ENCODE assay signal across 7 mouse cellular contexts in the genomic region with DNA sequence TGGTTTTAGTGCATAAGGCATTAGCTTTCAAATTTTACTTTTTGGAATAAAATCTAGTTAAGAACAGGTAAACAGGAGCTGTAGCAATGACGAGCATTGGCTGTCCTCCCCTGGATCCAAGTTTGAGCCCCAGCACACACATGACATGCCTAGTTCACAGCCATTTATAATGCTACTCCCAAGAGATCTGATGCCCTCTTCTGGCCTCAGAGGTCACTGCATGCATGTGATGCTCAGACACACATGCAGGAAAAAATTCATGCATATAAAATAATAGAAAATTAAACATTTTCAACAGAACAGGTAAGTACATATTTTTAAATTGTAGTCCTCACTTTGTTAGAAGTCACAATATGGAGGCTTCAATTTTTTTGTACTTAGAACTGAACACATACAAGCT.
DNase-seq lines count a peak whose midpoint lies in the region; ATAC-seq and TF ChIP-seq lines count a peak whose summit lies in the region.

No protein-coding gene starts in this region.

- no peak overlapping the region for H3K4me3 ChIP-seq in ES-E14 (ENCODE audit: insufficient read depth in 1 of 2, low read depth in 1 of 2, low read length in 2 of 2, poor library complexity in 1 of 2, severe bottlenecking in 1 of 2)
- H3K4me3 ChIP-seq in bone marrow, adult 2 months (replicated peaks; ENCODE audit: control insufficient read depth, low read depth, low read length): no peak overlapping the region
- H3K4me3 ChIP-seq in stomach, postnatal 0 days (ENCODE audit: low read depth, low read length): no peak overlapping the region

- no peak overlapping the region for H3K27ac ChIP-seq in ES-E14 (ENCODE audit: insufficient read depth, low read depth, low read length, poor library complexity, severe bottlenecking)
- H3K27ac ChIP-seq in bone marrow, adult 2 months (ENCODE audit: control insufficient read depth, insufficient read depth, low read depth, low read length, poor library complexity): no peak overlapping the region
- no peak overlapping the region for H3K27ac ChIP-seq in stomach, postnatal 0 days (replicated peaks)

- no peak for TF ChIP-seq POLR2A in bone marrow, adult 2 months (IDR thresholded peaks at IDR 0.05; ENCODE audit: borderline replicate concordance, control insufficient read depth, low read depth, low read length)

- no peaks in the 10 kb centered on the region for H3K9me3 ChIP-seq in ES-E14 (ENCODE audit: control insufficient read depth, insufficient read depth, low read depth, low read length)
- no peaks in the 10 kb centered on the region for H3K9me3 ChIP-seq in stomach, postnatal 0 days (ENCODE audit: control insufficient read depth, low read length)

- TF ChIP-seq CTCF in bone marrow, adult 2 months (IDR thresholded peaks at IDR 0.05; ENCODE audit: control insufficient read depth, insufficient read depth, low read length): peak; percentile 42
- TF ChIP-seq CTCF in stomach, postnatal 0 days (IDR thresholded peaks at IDR 0.05; ENCODE audit: low read depth): peak; percentile 74

- WGBS in bone marrow, adult 2 months: 54% methylated on average over 1 of the region's 1 CpGs
- WGBS in stomach, postnatal 0 days: 62% methylated on average over 1 of the region's 1 CpGs

- no peak overlapping the region for H3K9ac ChIP-seq in ES-E14 (ENCODE audit: insufficient read depth, low read depth, low read length, poor library complexity, severe bottlenecking)
- H3K9ac ChIP-seq in stomach, postnatal 0 days (ENCODE audit: low read length): no peak overlapping the region

- DNase-seq in left cerebral cortex, postnatal 14 days (ENCODE audit: low spot score in 2 of 2): peak; percentile 37 to 44
- DNase-seq in left cerebral cortex, postnatal 36 days (ENCODE audit: low spot score in 2 of 2): no peak
- no peak for DNase-seq in ES-E14 (ENCODE audit: low read depth, low spot score)
- DNase-seq in gastrocnemius, postnatal 14 days: peak; percentile 29
- peak; percentile 74 for DNase-seq in lung, postnatal 10 days
- peak; percentile 54 for DNase-seq in stomach, postnatal 0 days (ENCODE audit: low spot score)

- intact Hi-C loops in left cerebral cortex, postnatal 14 days (cut with DNase I): loop anchor here (10.0 kb wide), 1 partner anchor 340 kb away; no protein-coding TSS in a partner anchor
- intact Hi-C loops in left cerebral cortex, postnatal 36 days (cut with DNase I): no loop called here
- intact Hi-C loops in gastrocnemius, postnatal 14 days (cut with DNase I; ENCODE audit: low total_unique reads): no loop called here

- H3K4me1 ChIP-seq in ES-E14 (ENCODE audit: control insufficient read depth in 2 of 2, insufficient read depth in 2 of 2, low read length in 2 of 2, poor library complexity in 1 of 2): no peaks in the 10 kb centered on the region
- H3K4me1 ChIP-seq in bone marrow, adult 2 months (ENCODE audit: control insufficient read depth, insufficient read depth, low read length): no peaks in the 10 kb centered on the region
- no peaks in the 10 kb centered on the region for H3K4me1 ChIP-seq in stomach, postnatal 0 days (replicated peaks; ENCODE audit: control insufficient read depth, insufficient read depth)

- H3K27me3 ChIP-seq in stomach, postnatal 0 days (ENCODE audit: control insufficient read depth, insufficient read depth, low read length): no peaks in the 10 kb centered on the region

- in situ Hi-C loops in ES-E14 (cut with MboI; ENCODE audit: low sequenced_read_pairs in 2 of 2, unreplicated experiment in 2 of 2): no loop called here

- H3K36me3 ChIP-seq in ES-E14 (ENCODE audit: control insufficient read depth, insufficient read depth, low read length, poor library complexity, severe bottlenecking): no peaks in the 10 kb centered on the region
- no peaks in the 10 kb centered on the region for H3K36me3 ChIP-seq in stomach, postnatal 0 days (ENCODE audit: control insufficient read depth, insufficient read depth, low read length)

- ATAC-seq in stomach, postnatal 0 days (ENCODE audit: low FRiP score, low TSS enrichment): no peak

- no peak for TF ChIP-seq EP300 in stomach, postnatal 0 days (optimal IDR thresholded peaks at IDR 0.05)

- H3K4me2 ChIP-seq in stomach, postnatal 0 days (replicated peaks; ENCODE audit: low read depth): no peak overlapping the region

TF ChIP-seq in ES-E14, 5 proteins besides CTCF, POLR2A, EP300 and RAD21:
- TF ChIP-seq ZNF384 (IDR thresholded peaks at IDR 0.05; ENCODE audit: low read depth, low read length): no peak
- TF ChIP-seq ZC3H11A (IDR thresholded peaks at IDR 0.05; ENCODE audit: borderline replicate concordance, low read depth, low read length): 0 out of 2 replicates have a peak, but pooled peaks have one; percentile 1
TF ChIP-seq in ES-E14: peak in this region for 1.

Comparison
In these comparisons a context has a peak if more than half of its experiments do, and no peak if none do; other contexts are left out.
1. DNase-seq: peak in left cerebral cortex, postnatal 14 days (2 of 2), gastrocnemius, postnatal 14 days (single experiment), lung, postnatal 10 days (single experiment) and stomach, postnatal 0 days (single experiment); none in left cerebral cortex, postnatal 36 days (0 of 2) and ES-E14 (single experiment).